Mouse (Mus musculus) embryonic fibroblast, embryonic 13.5 days (primary cell): Measurements from ENCODE around the gene Ifna5. TPM values are rescaled to one million over a fixed set of nuclear protein-coding genes. Genes with fewer than 3 reads are reported as not detected.
"Not testable (repeated sequence)": the region's sequence is repeated elsewhere in the genome, so short reads cannot be mapped to it uniquely, and the experiment has no call there.

Experiments used
- H3K27ac ChIP-seq: 2 replicates; pipeline ENCODE4 v1.5.1; 2012; ENCODE audit warnings: low read length, control low read depth, inconsistent platforms; ENCODE audit not compliant: insufficient read depth
- H3K4me1 ChIP-seq: 2 replicates; pipeline ENCODE4 v1.6.1; 2011; ENCODE audit warnings: low read length; ENCODE audit not compliant: control insufficient read depth, insufficient read depth
- H3K4me3 ChIP-seq: 2 replicates; pipeline ENCODE4 v1.5.1; 2011; ENCODE audit warnings: mild to moderate bottlenecking, control low read depth, low read length; ENCODE audit not compliant: insufficient read depth
- CTCF ChIP-seq: IDR thresholded peaks from 2 replicates; pipeline ENCODE4 v1.5.1; 2011; ENCODE audit warnings: mild to moderate bottlenecking, control low read depth, low read length, moderate library complexity, borderline replicate concordance; ENCODE audit not compliant: insufficient read depth
- POLR2A ChIP-seq: IDR thresholded peaks from 2 replicates; pipeline ENCODE4 v1.6.1; 2011; ENCODE audit warnings: low read depth, mild to moderate bottlenecking, control low read depth, low read length, moderate library complexity
- polyA plus RNA-seq: library from polyadenylated mRNA; stranded (reverse); fragments of >200 nt; gene quantifications from 2 replicates; pipeline ENCODE4 v1.2.4, GENCODE M21; 2011; ENCODE audit warnings: low read depth; ENCODE audit not compliant: missing spikeins, insufficient read length

Ifna5 gene
- polyA plus RNA-seq, 1 experiment: not detected

DNA sequence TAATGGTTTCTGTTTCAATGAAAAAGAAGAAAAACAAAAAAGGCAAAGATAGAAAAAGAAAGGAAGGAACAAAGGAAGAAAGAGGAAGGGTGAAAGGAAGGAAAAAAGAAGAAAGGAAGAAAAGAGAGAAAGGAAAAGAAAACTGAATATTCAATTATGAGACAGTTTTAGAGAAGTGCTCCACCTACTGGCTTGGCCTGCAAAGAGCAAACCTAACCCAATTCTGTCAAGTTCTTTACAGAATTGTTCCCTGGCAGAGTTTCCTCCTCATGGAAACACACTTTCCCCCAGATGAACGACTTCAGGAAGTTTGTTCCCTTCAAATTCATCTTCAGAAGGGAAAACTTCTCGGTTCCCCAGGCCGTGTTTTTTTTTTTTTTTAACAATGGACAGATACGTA, 12.3 kb upstream of the Ifna5 start:
- no peak for TF ChIP-seq POLR2A
- TF ChIP-seq CTCF: no peak
- H3K4me1 ChIP-seq: no peaks in the 10 kb centered on the region
- no peak overlapping the region for H3K27ac ChIP-seq
- no peak overlapping the region for H3K4me3 ChIP-seq

DNA sequence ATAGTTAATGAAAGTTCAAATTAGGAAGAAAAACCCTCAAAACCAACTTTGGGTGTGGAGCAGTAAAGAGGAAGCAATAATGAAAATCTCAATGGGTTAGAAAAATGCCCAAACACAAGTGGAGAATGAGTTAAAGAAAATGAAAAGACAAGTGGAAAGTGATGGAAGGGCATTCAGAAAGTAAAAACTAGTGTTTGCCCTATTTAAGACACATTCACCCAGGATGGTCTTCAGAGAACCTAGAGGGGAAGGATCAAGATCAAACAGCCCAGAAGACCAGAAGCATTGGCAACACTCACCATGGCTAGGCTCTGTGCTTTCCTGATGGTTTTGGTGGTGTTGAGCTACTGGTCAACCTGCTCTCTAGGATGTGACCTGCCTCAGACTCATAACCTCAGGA, 8.2 kb upstream of the Ifna5 start, which contains the start of gene Ifna6:
Gene Ifna6 (plus strand): TSS at position 301 of the 400 bp plus-strand sequence.
- not testable (repeated sequence) for H3K27ac ChIP-seq, H3K4me3 ChIP-seq, H3K4me1 ChIP-seq

DNA sequence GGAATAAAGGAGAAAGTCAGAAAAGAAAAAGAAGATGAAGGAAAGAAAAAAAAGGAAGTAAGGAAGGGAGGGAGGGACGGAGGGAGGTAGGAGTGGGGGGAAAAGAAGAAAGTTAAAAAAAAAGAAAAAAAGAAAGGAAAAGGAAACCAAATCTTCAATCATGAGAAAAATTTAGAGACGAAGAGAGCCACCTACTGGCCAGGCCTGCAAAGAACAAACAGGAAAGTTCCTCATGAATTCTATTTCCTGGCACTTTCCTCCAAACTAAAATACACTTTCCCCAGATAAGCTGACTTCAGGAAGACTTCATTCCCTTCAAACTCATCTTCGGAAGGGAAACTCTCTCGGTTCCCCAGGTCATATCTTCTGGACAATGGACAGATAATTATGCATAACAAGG, 4.8 kb upstream of the Ifna5 start:
- Histone ChIP-seq H3K27ac (no peak overlapping the region), H3K4me3 (no peak overlapping the region), H3K4me1 (no peaks in the 10 kb centered on the region)
- TF ChIP-seq POLR2A (no peak), CTCF (no peak)

DNA sequence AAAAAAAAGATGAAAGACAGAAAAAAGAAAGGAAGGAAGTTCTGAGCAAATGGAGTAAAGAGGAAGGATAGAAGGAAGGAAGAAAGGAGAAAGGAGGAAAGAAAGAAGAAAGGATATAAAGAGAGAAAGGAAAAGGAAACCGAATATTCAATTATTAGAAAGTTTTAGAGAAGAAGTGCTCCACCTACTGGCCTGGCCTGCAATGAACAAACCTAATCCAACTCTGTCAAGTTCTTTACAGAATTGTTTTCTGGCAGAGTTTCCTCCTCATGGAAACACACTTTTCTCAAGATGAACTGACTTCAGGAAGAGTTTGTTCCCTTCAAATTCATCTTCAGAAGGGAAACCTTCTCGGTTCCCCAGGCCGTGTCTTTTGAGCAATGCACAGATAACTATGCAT, 3.5 kb downstream of the Ifna5 start:
- no peak for TF ChIP-seq CTCF
- TF ChIP-seq POLR2A: no peak
- Histone ChIP-seq H3K4me3 (no peak overlapping the region), H3K4me1 (no peaks in the 10 kb centered on the region)

DNA sequence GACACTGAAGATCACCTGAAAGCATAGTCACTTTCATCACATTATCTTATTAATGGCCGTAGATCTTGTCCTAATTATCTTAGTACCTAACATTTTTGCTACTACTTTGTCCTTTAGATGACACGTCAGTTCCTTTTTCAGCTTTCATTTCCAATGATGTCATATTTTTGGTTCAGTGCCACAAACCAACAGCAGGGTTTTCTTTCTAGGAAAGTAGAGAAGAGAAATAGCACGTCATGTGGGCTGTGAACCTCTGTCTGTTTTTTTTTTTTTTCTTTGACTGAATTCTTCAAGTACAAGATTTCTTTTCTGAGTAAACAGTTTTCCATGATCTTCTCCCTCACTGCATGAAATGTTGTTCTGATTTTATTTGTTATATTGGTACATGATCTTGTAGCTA, 4.7 kb downstream of the Ifna5 start:
- Histone ChIP-seq H3K27ac (no peak overlapping the region), H3K4me3 (no peak overlapping the region), H3K4me1 (no peaks in the 10 kb centered on the region)
- TF ChIP-seq CTCF (no peak), POLR2A (no peak)

More for the DNA sequence above, 3.5 kb downstream of the Ifna5 start:
- no peak overlapping the region for H3K27ac ChIP-seq

DNA sequence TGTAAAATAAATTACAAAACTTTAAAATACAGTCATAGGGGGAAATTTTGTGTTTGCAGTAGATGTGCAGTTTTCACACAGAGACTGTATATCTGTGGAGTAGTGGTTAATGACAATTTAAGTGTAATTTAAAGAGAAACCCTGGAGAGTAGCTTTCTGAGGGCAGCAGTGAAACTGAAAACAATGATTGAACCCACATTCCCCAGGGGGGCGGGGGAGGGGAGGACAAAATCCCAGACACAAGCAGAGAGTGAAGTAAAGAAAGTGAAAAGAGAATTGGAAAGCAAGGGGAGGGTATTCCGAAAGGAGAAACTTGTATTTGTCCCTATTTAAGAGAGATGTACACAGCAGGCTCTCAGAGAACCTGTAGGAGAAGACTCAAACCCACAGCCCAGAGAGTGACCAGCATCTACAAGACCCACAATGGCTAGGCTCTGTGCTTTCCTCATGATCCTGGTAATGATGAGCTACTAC, 6.2 kb downstream of the Ifna5 start, which contains the start of gene Ifna4:
Gene Ifna4 (plus strand): TSS at position 424 of the 474 bp plus-strand sequence.
- no peak within 1 kb of the TSS for H3K4me3 ChIP-seq

DNA sequence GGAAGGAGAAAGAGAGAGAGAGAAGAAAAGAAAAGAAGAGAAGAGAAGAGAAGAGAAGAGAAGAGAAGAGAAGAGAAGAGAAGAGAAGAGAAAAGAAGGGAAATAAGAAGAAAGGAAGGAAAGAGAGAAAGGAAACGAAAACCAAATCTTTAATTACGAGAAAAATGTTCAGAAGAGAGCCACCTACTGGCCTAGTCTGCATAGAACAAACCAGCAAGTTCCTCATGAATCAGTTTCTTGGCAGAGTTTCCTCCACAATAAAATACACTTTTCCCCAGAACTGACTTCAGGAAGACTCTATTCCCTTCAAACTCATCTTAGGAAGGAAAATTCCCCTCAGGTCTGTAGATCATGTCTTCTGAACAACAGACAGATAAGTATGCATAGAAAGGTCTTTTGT, 10.0 kb downstream of the Ifna5 start:
- H3K4me3 ChIP-seq: no peak overlapping the region
- TF ChIP-seq CTCF (no peak), POLR2A (no peak)
- H3K4me1 ChIP-seq: no peaks in the 10 kb centered on the region
- no peak overlapping the region for H3K27ac ChIP-seq

More for the DNA sequence above, 6.2 kb downstream of the Ifna5 start, which contains the start of gene Ifna4:
- TF ChIP-seq POLR2A: no peak
- no peak for TF ChIP-seq CTCF
- Histone ChIP-seq H3K27ac (no peak within 1 kb of the TSS), H3K4me1 (no peaks in the 10 kb centered on the region)

DNA sequence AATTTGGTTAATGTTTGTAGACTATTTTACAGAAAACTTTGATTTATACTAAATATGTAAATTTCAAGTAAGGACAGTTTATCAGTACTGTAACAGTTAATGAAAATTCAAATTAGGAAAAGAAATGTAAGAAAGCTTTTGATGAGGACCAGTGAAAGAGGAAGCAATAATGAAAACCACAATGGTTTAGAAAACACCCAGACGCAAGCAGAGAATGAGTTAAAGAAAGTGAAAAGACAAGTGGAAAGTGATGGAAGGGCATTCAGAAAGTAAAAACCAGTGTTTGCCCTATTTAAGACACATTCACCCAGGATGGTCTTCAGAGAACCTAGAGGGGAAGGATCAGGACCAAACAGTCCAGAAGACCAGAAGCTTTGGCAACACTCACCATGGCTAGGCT, 14.4 kb downstream of the Ifna5 start, which contains the start of gene Ifna1:
Gene Ifna1 (plus strand): TSS at position 390 of the 400 bp plus-strand sequence.
- no peak within 1 kb of the TSS for H3K27ac ChIP-seq
- no peak within 1 kb of the TSS for H3K4me3 ChIP-seq
- no peak for TF ChIP-seq CTCF
- TF ChIP-seq POLR2A: no peak
- no peaks in the 10 kb centered on the region for H3K4me1 ChIP-seq

DNA sequence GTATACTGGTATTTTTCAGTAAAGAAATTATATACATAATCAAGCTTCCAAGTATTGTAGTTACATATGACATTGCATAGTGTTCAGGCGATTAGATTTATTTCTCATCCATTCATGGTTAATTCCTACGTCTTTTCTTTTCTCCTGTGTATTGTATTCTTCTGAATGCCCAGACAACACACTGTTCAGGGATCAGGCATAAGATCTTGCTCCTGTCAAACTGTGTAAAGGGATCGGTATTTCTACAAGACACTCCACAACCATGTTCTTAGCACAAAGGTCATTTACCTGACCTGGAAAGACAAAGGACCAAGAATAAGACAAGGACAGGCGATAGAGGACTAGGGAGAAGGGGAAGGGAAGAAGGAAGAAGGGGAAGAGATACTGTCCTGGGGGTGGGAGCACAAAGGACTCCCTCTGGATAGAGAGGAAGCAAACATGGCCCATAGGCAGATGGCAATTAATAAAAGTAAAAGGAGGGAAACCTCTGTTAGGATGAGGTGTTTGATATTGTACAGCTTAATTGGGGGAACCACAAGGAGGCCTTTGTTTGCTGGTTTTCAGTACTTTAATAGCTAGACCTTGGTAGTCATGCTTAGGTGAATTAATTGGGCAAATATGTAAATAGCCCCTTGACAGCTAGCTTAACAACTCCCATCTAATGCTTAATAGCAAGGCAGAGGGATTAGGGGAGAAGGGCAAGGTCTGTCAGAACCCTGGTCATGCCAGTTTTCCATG, 15.9 kb downstream of the Ifna5 start:
- Histone ChIP-seq H3K4me3 (no peak overlapping the region), H3K4me1 (no peaks in the 10 kb centered on the region), H3K27ac (no peak overlapping the region)
- TF ChIP-seq CTCF (no peak), POLR2A (no peak)

DNA sequence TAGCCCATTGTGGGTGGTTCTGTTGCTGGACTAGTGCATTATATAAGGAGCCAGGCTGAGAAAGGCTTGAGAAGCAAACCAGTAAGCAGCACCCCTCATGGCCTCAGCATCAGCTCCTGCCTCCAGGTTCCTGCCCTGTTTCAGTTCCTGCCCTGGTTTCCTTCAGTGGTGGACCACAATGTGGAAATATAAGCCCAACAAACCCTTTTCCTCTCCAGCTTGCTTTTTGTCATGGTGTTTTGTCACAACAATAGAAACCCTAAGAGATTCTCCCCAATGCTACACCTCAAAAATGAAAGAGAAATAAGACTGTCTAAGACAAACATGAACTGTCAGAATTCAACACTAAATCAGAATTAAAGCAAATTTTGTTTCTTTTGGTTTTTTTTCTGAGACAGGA, 23.9 kb downstream of the Ifna5 start:
- H3K4me3 ChIP-seq: no peak overlapping the region
- no peaks in the 10 kb centered on the region for H3K4me1 ChIP-seq
- no peak overlapping the region for H3K27ac ChIP-seq
- no peak for TF ChIP-seq POLR2A
- TF ChIP-seq CTCF: no peak
